Mouse (Mus musculus): ENCODE results near the gene Tprkb.
"Not testable (repeated sequence)": the region's sequence is repeated elsewhere in the genome, so short reads cannot be mapped to it uniquely, and the experiment has no call there.

The Tprkb gene

DNA sequence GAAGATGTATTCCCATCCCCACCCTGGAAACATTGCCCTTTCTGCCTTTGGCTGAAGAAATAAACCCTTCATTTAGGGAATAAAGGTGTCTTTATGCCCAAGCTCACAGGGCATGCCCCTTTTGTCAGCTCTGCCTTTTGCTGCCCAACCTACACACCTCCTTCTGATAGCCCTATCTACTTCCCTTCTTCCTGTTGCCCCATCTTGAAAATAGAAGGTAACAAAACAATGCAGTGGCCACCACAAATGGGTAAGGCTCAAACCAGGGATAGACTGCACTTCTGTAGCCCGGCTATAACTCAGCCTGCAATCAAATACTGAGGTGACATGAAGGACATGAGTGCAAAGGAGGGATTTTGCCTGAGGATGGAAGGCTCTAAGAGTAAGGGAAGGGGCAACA is 64.1 kb downstream of the Tprkb start:
- DNase-seq, result no peak

DNA sequence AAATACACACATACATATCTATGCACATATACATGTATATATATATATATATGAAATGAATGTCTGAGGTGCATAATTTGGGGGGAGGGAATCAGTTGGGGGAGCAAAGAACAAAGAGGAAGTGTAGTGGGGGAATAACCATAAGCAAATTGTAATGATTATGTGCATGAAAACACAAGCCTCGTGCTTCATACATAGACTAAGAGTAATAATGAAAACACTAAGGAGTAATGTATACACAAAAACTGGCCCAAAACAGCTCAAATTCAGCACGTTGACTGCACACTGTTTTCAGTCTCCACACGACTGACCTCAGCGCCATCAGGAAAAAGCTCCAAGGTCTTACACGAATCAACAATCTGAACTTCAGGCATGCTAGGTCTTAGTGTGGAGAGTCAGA is 64.6 kb downstream of the Tprkb start:
- DNase-seq, result no peak

DNA sequence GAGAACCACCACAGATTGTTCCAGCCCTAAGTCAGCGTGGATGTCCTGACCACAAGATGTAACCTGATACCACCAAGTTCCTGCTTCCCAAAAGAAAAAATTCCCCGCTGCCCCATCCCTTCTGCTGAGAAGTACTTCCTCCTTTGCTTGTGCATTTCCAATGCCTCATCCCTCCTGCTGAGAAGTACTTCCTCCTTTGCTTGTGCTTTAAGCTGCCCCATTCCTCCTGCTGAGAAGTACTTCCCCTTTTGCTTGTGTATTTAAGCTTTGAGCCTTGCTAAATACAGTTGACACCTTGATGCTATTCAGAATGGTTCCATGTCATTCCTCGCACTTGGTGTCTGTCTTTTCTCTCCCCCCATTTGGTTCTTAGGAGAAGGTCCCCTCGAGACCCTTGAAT is 67.1 kb downstream of the Tprkb start:
- DNase-seq, result not testable (repeated sequence)
